8 mouse cellular contexts compared by ENCODE assay signal in genomic region chr17:55945696-55946095, GRCm38 (mm10). TPM values are rescaled to one million over a fixed set of nuclear protein-coding genes. Genes with fewer than 3 reads are reported as not detected.
DNase-seq lines count a peak whose midpoint lies in the region; ATAC-seq and TF ChIP-seq lines count a peak whose summit lies in the region.

No protein-coding gene starts in this region.

- H3K36me3 ChIP-seq in heart, embryonic 12.5 days = 0 out of 2 replicates have a peak, but pooled peaks cover 8% of the 10 kb centered on the region
- no peaks in the 10 kb centered on the region for H3K36me3 ChIP-seq in G1E (replicated peaks)
- no peaks in the 10 kb centered on the region; the same call in 1 of the 2 replicates for H3K36me3 ChIP-seq in forebrain, embryonic 15.5 days
- H3K36me3 ChIP-seq in liver, embryonic 16.5 days (ENCODE audit: control insufficient read depth, insufficient read depth) = no peaks in the 10 kb centered on the region

- peak overlapping the region; percentile 95 for H3K27ac ChIP-seq in heart, embryonic 12.5 days (ENCODE audit: poor library complexity, severe bottlenecking)
- H3K27ac ChIP-seq in forebrain, embryonic 15.5 days (replicated peaks) = peak overlapping the region; percentile 94
- peak overlapping the region; percentile 89 for H3K27ac ChIP-seq in liver, embryonic 16.5 days (ENCODE audit: low read length)

- 29% methylated on average over 5 of the region's 5 CpGs for WGBS in heart, embryonic 12.5 days
- WGBS in forebrain, embryonic 15.5 days = 30% methylated on average over 5 of the region's 5 CpGs
- 35% methylated on average over 5 of the region's 5 CpGs for WGBS in liver, embryonic 16.5 days (ENCODE audit: insufficient replicate concordance)

- H3K9me3 ChIP-seq in heart, embryonic 12.5 days (replicated peaks) = 0 out of 2 replicates have a peak, but pooled peaks cover 4% of the 10 kb centered on the region
- H3K9me3 ChIP-seq in G1E (replicated peaks) = no peaks in the 10 kb centered on the region
- H3K9me3 ChIP-seq in forebrain, embryonic 15.5 days = no peaks in the 10 kb centered on the region
- H3K9me3 ChIP-seq in liver, embryonic 16.5 days (replicated peaks; ENCODE audit: control insufficient read depth, low read length) = no peaks in the 10 kb centered on the region

- H3K27me3 ChIP-seq in heart, embryonic 12.5 days (replicated peaks) = no peaks in the 10 kb centered on the region
- H3K27me3 ChIP-seq in G1E (ENCODE audit: insufficient read depth, low read length) = peaks cover 10% of the 10 kb centered on the region
- H3K27me3 ChIP-seq in forebrain, embryonic 15.5 days = no peaks in the 10 kb centered on the region
- H3K27me3 ChIP-seq in liver, embryonic 16.5 days (ENCODE audit: control insufficient read depth, insufficient read depth, low read depth, low read length) = no peaks in the 10 kb centered on the region

- H3K4me1 ChIP-seq in heart, embryonic 12.5 days (replicated peaks) = no peaks in the 10 kb centered on the region
- H3K4me1 ChIP-seq in G1E (ENCODE audit: insufficient read depth, low read depth, low read length) = peaks cover 11% of the 10 kb centered on the region
- peaks cover 7% of the 10 kb centered on the region for H3K4me1 ChIP-seq in forebrain, embryonic 15.5 days
- H3K4me1 ChIP-seq in liver, embryonic 16.5 days (ENCODE audit: control insufficient read depth, low read depth, low read length) = peaks cover 5% of the 10 kb centered on the region

- peak overlapping the region; percentile 85 for H3K4me2 ChIP-seq in heart, embryonic 12.5 days
- peak overlapping the region; percentile 67 for H3K4me2 ChIP-seq in forebrain, embryonic 15.5 days (replicated peaks)
- peak overlapping the region; percentile 82 for H3K4me2 ChIP-seq in liver, embryonic 16.5 days (ENCODE audit: low read depth, low read length)

- peak overlapping the region; percentile 60 for H3K4me3 ChIP-seq in heart, embryonic 12.5 days
- H3K4me3 ChIP-seq in G1E (ENCODE audit: low read depth, low read length) = peak overlapping the region; percentile 74
- peak overlapping the region; percentile 54 for H3K4me3 ChIP-seq in forebrain, embryonic 15.5 days
- H3K4me3 ChIP-seq in liver, embryonic 16.5 days (ENCODE audit: low read depth, low read length) = peak overlapping the region; percentile 66

- no peak for TF ChIP-seq CTCF in G1E (IDR thresholded peaks at IDR 0.05; ENCODE audit: low read depth, low read length)

- no peak for ATAC-seq in heart, embryonic 12.5 days (ENCODE audit: insufficient number of reproducible peaks, low FRiP score)
- no peak for ATAC-seq in G1E (ENCODE audit: extremely low read depth, insufficient number of reproducible peaks, low FRiP score, poor library complexity, severe bottlenecking)
- ATAC-seq in forebrain, embryonic 15.5 days (replicated peaks) = no peak
- no peak for ATAC-seq in liver, embryonic 16.5 days (ENCODE audit: low read depth)

- no peak for DNase-seq in heart, postnatal 36 days
- DNase-seq in G1E (ENCODE audit: low spot score) = no peak
- DNase-seq in frontal cortex, postnatal 10 days (ENCODE audit: low spot score in 2 of 2) = no peak
- DNase-seq in layer of hippocampus, adult 11-12 months (ENCODE audit: low spot score) = no peak
- DNase-seq in left cerebral cortex, adult 11 months (ENCODE audit: low spot score) = no peak

- intact Hi-C loops in heart, postnatal 36 days (cut with DNase I) = loop anchor here (1.0 kb wide), 1 partner anchor 55 kb away; no protein-coding TSS in a partner anchor

- H3K9ac ChIP-seq in heart, embryonic 12.5 days = peak overlapping the region; percentile 73
- H3K9ac ChIP-seq in forebrain, embryonic 15.5 days (replicated peaks) = peak overlapping the region; percentile 62
- H3K9ac ChIP-seq in liver, embryonic 16.5 days (ENCODE audit: low read depth, low read length) = peak overlapping the region; percentile 63

RNA-seq across cellular contexts. Expression of gene Zfp119b, which starts 3.6 kb away (rescaled TPM):
- polyA plus RNA-seq in heart, embryonic 12.5 days (2016; fragmentation: Nextera tagmentation; extraction: Ambion mirVana) = 3.1 and 4.3 TPM in 2 replicates
- 1 to 10 TPM; 3.7 to 4.3 TPM for total RNA-seq in heart, postnatal 36 days (2021)
- 2.2 and 4.2 TPM in 2 replicates for total RNA-seq in G1E (2014; fragmentation: Nextera tagmentation)
- 7.8 and 10.0 TPM in 2 replicates for total RNA-seq in G1E (2017)
- 0.22 and 0.39 TPM in 2 replicates for polyA plus RNA-seq in G1E (2012)
- polyA plus RNA-seq in forebrain, embryonic 15.5 days (2015; fragmentation: Nextera tagmentation; extraction: Ambion mirVana) = 6.9 and 7.9 TPM in 2 replicates
- polyA plus RNA-seq in liver, embryonic 16.5 days (2015; fragmentation: Nextera tagmentation; extraction: Ambion mirVana) = 2.5 and 2.8 TPM in 2 replicates

RNA-seq across cellular contexts. Expression of gene Ebi3, which starts 6.7 kb away (rescaled TPM):
- 0.40 TPM in 1 of 2 replicates, not detected in the other for polyA plus RNA-seq in heart, embryonic 12.5 days (2016; fragmentation: Nextera tagmentation; extraction: Ambion mirVana)
- 1 to 10 TPM in 1 of 2 experiments, under 1 TPM in 1; 0.78 to 1.6 TPM for total RNA-seq in heart, postnatal 36 days (2021)
- total RNA-seq in G1E (2014; fragmentation: Nextera tagmentation) (0.63 and 0.98 TPM in 2 replicates), G1E (2017) (1.6 and 2.0 TPM in 2 replicates)
- polyA plus RNA-seq in G1E (2012) = 2.5 and 2.6 TPM in 2 replicates
- 3.1 and 3.9 TPM in 2 replicates for polyA plus RNA-seq in forebrain, embryonic 15.5 days (2015; fragmentation: Nextera tagmentation; extraction: Ambion mirVana)
- polyA plus RNA-seq in liver, embryonic 16.5 days (2015; fragmentation: Nextera tagmentation; extraction: Ambion mirVana) = 7.6 and 9.8 TPM in 2 replicates

RNA-seq across cellular contexts. Expression of gene Yju2, which starts 13.2 kb away (rescaled TPM):
- 17.4 and 17.5 TPM in 2 replicates for polyA plus RNA-seq in heart, embryonic 12.5 days (2016; fragmentation: Nextera tagmentation; extraction: Ambion mirVana)
- 1 to 10 TPM; 8.8 to 9.5 TPM for total RNA-seq in heart, postnatal 36 days (2021)
- total RNA-seq in G1E (2014; fragmentation: Nextera tagmentation) (8.3 and 12.6 TPM in 2 replicates), G1E (2017) (16.7 and 18.1 TPM in 2 replicates)
- 27.8 and 33.5 TPM in 2 replicates for polyA plus RNA-seq in G1E (2012)
- polyA plus RNA-seq in forebrain, embryonic 15.5 days (2015; fragmentation: Nextera tagmentation; extraction: Ambion mirVana) = 25.2 and 27.8 TPM in 2 replicates
- 7.2 and 7.5 TPM in 2 replicates for polyA plus RNA-seq in liver, embryonic 16.5 days (2015; fragmentation: Nextera tagmentation; extraction: Ambion mirVana)

RNA-seq across cellular contexts. Expression of gene Shd, which starts 24.6 kb away (rescaled TPM):
- polyA plus RNA-seq in heart, embryonic 12.5 days (2016; fragmentation: Nextera tagmentation; extraction: Ambion mirVana) = 7.2 and 9.2 TPM in 2 replicates
- total RNA-seq in heart, postnatal 36 days (2021) = under 1 TPM; 0.72 to 0.87 TPM
- total RNA-seq in G1E (2014; fragmentation: Nextera tagmentation) (not detected in 2 replicates), G1E (2017) (0.58 TPM in 1 of 2 replicates, not detected in the other)
- 0.33 and 0.59 TPM in 2 replicates for polyA plus RNA-seq in G1E (2012)
- polyA plus RNA-seq in forebrain, embryonic 15.5 days (2015; fragmentation: Nextera tagmentation; extraction: Ambion mirVana) = 118 and 121 TPM in 2 replicates
- polyA plus RNA-seq in liver, embryonic 16.5 days (2015; fragmentation: Nextera tagmentation; extraction: Ambion mirVana) = 0.09 and 0.18 TPM in 2 replicates

RNA-seq across cellular contexts. Expression of gene Fsd1, which starts 40.6 kb away (rescaled TPM):
- 5.2 and 5.6 TPM in 2 replicates for polyA plus RNA-seq in heart, embryonic 12.5 days (2016; fragmentation: Nextera tagmentation; extraction: Ambion mirVana)
- not detected for total RNA-seq in heart, postnatal 36 days (2021)
- total RNA-seq in G1E (2014; fragmentation: Nextera tagmentation) (not detected in 2 replicates), G1E (2017) (0.27 TPM in 1 of 2 replicates, not detected in the other)
- not detected in 2 replicates for polyA plus RNA-seq in G1E (2012)
- polyA plus RNA-seq in forebrain, embryonic 15.5 days (2015; fragmentation: Nextera tagmentation; extraction: Ambion mirVana) = 127 and 151 TPM in 2 replicates
- polyA plus RNA-seq in liver, embryonic 16.5 days (2015; fragmentation: Nextera tagmentation; extraction: Ambion mirVana) = 0.22 and 0.26 TPM in 2 replicates
